Comparison of ENCODE assay signal across 9 mouse cellular contexts in genomic region chr5:122103075-122103474, GRCm38 (mm10). TPM values are rescaled to one million over a fixed set of nuclear protein-coding genes. Genes with fewer than 3 reads are reported as not detected.
A peak's percentile ranks its signal among the peaks of the same experiment; 100 is the strongest.
DNase-seq lines count a peak whose midpoint lies in the region; ATAC-seq lines count a peak whose summit lies in the region.
"Had no signal": no experiment of that assay in that cellular context is flagged by ENCODE, and none has a peak within 500 bp of the region (broad histone marks: within the 10 kb centered on the region; RNA-seq: fewer than 3 reads in every experiment).

No protein-coding gene starts in this region.

- no peak for ATAC-seq in kidney, embryonic 16.5 days (ENCODE audit: low FRiP score, low TSS enrichment)
- ATAC-seq in embryonic facial prominence, embryonic 14.5 days (ENCODE audit: low read depth), result no peak
- no peak for ATAC-seq in limb, embryonic 15.5 days (ENCODE audit: insufficient number of reproducible peaks, low FRiP score, low TSS enrichment, low read depth)
- no peak for ATAC-seq in erythroblast, adult 5-6 weeks (replicated peaks; ENCODE audit: low FRiP score, poor library complexity, severe bottlenecking)
- no peak for ATAC-seq in kidney, embryonic 14.5 days (ENCODE audit: low FRiP score, low TSS enrichment)
- no peak for ATAC-seq in liver, embryonic 12.5 days

- no peaks in the 10 kb centered on the region for H3K9me3 ChIP-seq in kidney, embryonic 16.5 days (ENCODE audit: low read length)
- H3K9me3 ChIP-seq in embryonic facial prominence, embryonic 14.5 days (ENCODE audit: control insufficient read depth, low read length), result no peaks in the 10 kb centered on the region
- no peaks in the 10 kb centered on the region for H3K9me3 ChIP-seq in limb, embryonic 15.5 days
- no peaks in the 10 kb centered on the region for H3K9me3 ChIP-seq in kidney, embryonic 14.5 days (ENCODE audit: control insufficient read depth, low read length)
- H3K9me3 ChIP-seq in liver, embryonic 12.5 days (replicated peaks), result no peaks in the 10 kb centered on the region
- H3K9me3 ChIP-seq: midbrain, embryonic 12.5 days had no signal

- peak overlapping the region; percentile 24; the same call in 1 of the 2 replicates for H3K4me2 ChIP-seq in kidney, embryonic 16.5 days (replicated peaks; ENCODE audit: low read depth, low read length)
- H3K4me2 ChIP-seq in embryonic facial prominence, embryonic 14.5 days (ENCODE audit: low read depth, low read length), result peak overlapping the region; percentile 28; the same call in 1 of the 2 replicates
- H3K4me2 ChIP-seq in limb, embryonic 15.5 days, result 0 out of 2 replicates have a peak overlapping the region, but pooled peaks have one; percentile 17
- H3K4me2 ChIP-seq in kidney, embryonic 14.5 days (replicated peaks; ENCODE audit: low read depth, low read length), result no peak overlapping the region; the same call in 1 of the 2 replicates
- no peak overlapping the region for H3K4me2 ChIP-seq in liver, embryonic 12.5 days
- H3K4me2 ChIP-seq: midbrain, embryonic 12.5 days had no signal

- no peaks in the 10 kb centered on the region for H3K4me1 ChIP-seq in kidney, embryonic 16.5 days (ENCODE audit: insufficient read depth, low read length)
- H3K4me1 ChIP-seq in embryonic facial prominence, embryonic 14.5 days (ENCODE audit: control insufficient read depth, insufficient read depth, low read length), result no peaks in the 10 kb centered on the region
- H3K4me1 ChIP-seq in limb, embryonic 15.5 days, result peaks cover 7% of the 10 kb centered on the region; the same call in 1 of the 2 replicates
- no peaks in the 10 kb centered on the region for H3K4me1 ChIP-seq in kidney, embryonic 14.5 days (ENCODE audit: control insufficient read depth, insufficient read depth, low read length)
- H3K4me1 ChIP-seq in liver, embryonic 12.5 days, result no peaks in the 10 kb centered on the region

- WGBS in kidney, embryonic 16.5 days, result 36% methylated on average over 12 of the region's 12 CpGs
- WGBS in embryonic facial prominence, embryonic 14.5 days, result 40% methylated on average over 12 of the region's 12 CpGs
- WGBS in limb, embryonic 15.5 days, result 31% methylated on average over 12 of the region's 12 CpGs
- WGBS in kidney, embryonic 14.5 days, result 33% methylated on average over 12 of the region's 12 CpGs
- WGBS in liver, embryonic 12.5 days (ENCODE audit: insufficient replicate concordance), result 20% methylated on average over 12 of the region's 12 CpGs

- peaks cover 12% of the 10 kb centered on the region for H3K27me3 ChIP-seq in kidney, embryonic 16.5 days (ENCODE audit: insufficient read depth, low read length)
- no peaks in the 10 kb centered on the region for H3K27me3 ChIP-seq in embryonic facial prominence, embryonic 14.5 days (replicated peaks; ENCODE audit: control insufficient read depth, insufficient read depth, low read length)
- peaks cover 24% of the 10 kb centered on the region; the same call in 1 of the 2 replicates for H3K27me3 ChIP-seq in limb, embryonic 15.5 days
- H3K27me3 ChIP-seq in kidney, embryonic 14.5 days (ENCODE audit: control insufficient read depth, insufficient read depth, low read length), result peaks cover 3% of the 10 kb centered on the region; the same call in 1 of the 2 replicates
- H3K27me3 ChIP-seq in liver, embryonic 12.5 days (replicated peaks), result peaks cover 52% of the 10 kb centered on the region

- DNase-seq in kidney, postnatal 36 days, result no peak
- peak; percentile 41 for DNase-seq in MEL-GATA-1-ER (ENCODE audit: extremely low read depth, low read depth)
- DNase-seq in embryonic facial prominence, embryonic 14.5 days (ENCODE audit: low spot score), result no peak

- no peak overlapping the region for H3K27ac ChIP-seq in kidney, embryonic 16.5 days (ENCODE audit: low read length)
- H3K27ac ChIP-seq in embryonic facial prominence, embryonic 14.5 days (replicated peaks; ENCODE audit: low read depth, low read length), result no peak overlapping the region
- H3K27ac ChIP-seq in limb, embryonic 15.5 days, result no peak overlapping the region
- H3K27ac ChIP-seq in kidney, embryonic 14.5 days (ENCODE audit: low read depth, low read length), result no peak overlapping the region
- no peak overlapping the region for H3K27ac ChIP-seq in liver, embryonic 12.5 days
- H3K27ac ChIP-seq: midbrain, embryonic 12.5 days had no signal

- 0 out of 2 replicates have a peak overlapping the region, but pooled peaks have one; percentile 4 for H3K4me3 ChIP-seq in kidney, embryonic 16.5 days (ENCODE audit: low read length)
- no peak overlapping the region; the same call in 1 of the 2 replicates for H3K4me3 ChIP-seq in embryonic facial prominence, embryonic 14.5 days (ENCODE audit: low read depth, low read length)
- H3K4me3 ChIP-seq in limb, embryonic 15.5 days, result 0 out of 2 replicates have a peak overlapping the region, but pooled peaks have one; percentile 4
- no peak overlapping the region for H3K4me3 ChIP-seq in kidney, embryonic 14.5 days (ENCODE audit: low read length)
- no peak overlapping the region for H3K4me3 ChIP-seq in liver, embryonic 12.5 days
- H3K4me3 ChIP-seq: midbrain, embryonic 12.5 days had no signal

- peak overlapping the region; percentile 5; the same call in 1 of the 2 replicates for H3K9ac ChIP-seq in kidney, embryonic 16.5 days (replicated peaks; ENCODE audit: low read length)
- peak overlapping the region; percentile 22; the same call in 1 of the 2 replicates for H3K9ac ChIP-seq in embryonic facial prominence, embryonic 14.5 days (ENCODE audit: low read depth, low read length)
- H3K9ac ChIP-seq in limb, embryonic 15.5 days, result no peak overlapping the region
- no peak overlapping the region for H3K9ac ChIP-seq in kidney, embryonic 14.5 days (ENCODE audit: low read depth, low read length)
- no peak overlapping the region for H3K9ac ChIP-seq in liver, embryonic 12.5 days
- H3K9ac ChIP-seq: midbrain, embryonic 12.5 days had no signal

- H3K36me3 ChIP-seq in kidney, embryonic 16.5 days (ENCODE audit: insufficient read depth, low read length), result no peaks in the 10 kb centered on the region
- H3K36me3 ChIP-seq in embryonic facial prominence, embryonic 14.5 days (ENCODE audit: control insufficient read depth, insufficient read depth, low read length), result no peaks in the 10 kb centered on the region
- no peaks in the 10 kb centered on the region for H3K36me3 ChIP-seq in limb, embryonic 15.5 days
- H3K36me3 ChIP-seq in kidney, embryonic 14.5 days (ENCODE audit: control insufficient read depth, insufficient read depth, low read length), result no peaks in the 10 kb centered on the region
- no peaks in the 10 kb centered on the region for H3K36me3 ChIP-seq in liver, embryonic 12.5 days
- H3K36me3 ChIP-seq: midbrain, embryonic 12.5 days had no signal

RNA-seq across cellular contexts. Expression of gene Myl2, which starts 2.3 kb away (rescaled TPM):
- polyA plus RNA-seq in kidney, embryonic 16.5 days (2015; fragmentation: Nextera tagmentation; extraction: Ambion mirVana), result 1.7 and 2.3 TPM in 2 replicates
- polyA plus RNA-seq in embryonic facial prominence, embryonic 14.5 days (2014; fragmentation: Nextera tagmentation; extraction: Ambion mirVana), result 37.4 and 56.5 TPM in 2 replicates
- 6.5 and 27.8 TPM in 2 replicates for polyA plus RNA-seq in limb, embryonic 15.5 days (2015; fragmentation: Nextera tagmentation; extraction: Ambion mirVana)
- total RNA-seq in erythroblast, adult 5-6 weeks (2015; ENCODE audit: low replicate concordance), result not detected in 2 replicates
- total RNA-seq in erythroblast, adult 5-6 weeks (2017; ENCODE audit: low replicate concordance), result 1.1 TPM in 1 of 2 replicates, not detected in the other
- polyA plus RNA-seq in kidney, embryonic 14.5 days (2014; fragmentation: Nextera tagmentation; extraction: Ambion mirVana), result 1.6 TPM in 1 of 2 replicates, not detected in the other
- 0.35 and 2.5 TPM in 2 replicates for polyA plus RNA-seq in liver, embryonic 12.5 days (2016; fragmentation: Nextera tagmentation; extraction: Ambion mirVana)

RNA-seq across cellular contexts. Expression of gene Ccdc63, which starts 37.5 kb away (rescaled TPM):
- 0.15 TPM in 1 of 2 replicates, not detected in the other for polyA plus RNA-seq in kidney, embryonic 16.5 days (2015; fragmentation: Nextera tagmentation; extraction: Ambion mirVana)
- 0.43 TPM in 1 of 2 replicates, not detected in the other for polyA plus RNA-seq in embryonic facial prominence, embryonic 14.5 days (2014; fragmentation: Nextera tagmentation; extraction: Ambion mirVana)
- polyA plus RNA-seq in limb, embryonic 15.5 days (2015; fragmentation: Nextera tagmentation; extraction: Ambion mirVana), result 0.09 and 0.11 TPM in 2 replicates
- not detected in 2 replicates for total RNA-seq in erythroblast, adult 5-6 weeks (2015; ENCODE audit: low replicate concordance)
- 4.0 TPM in 1 of 2 replicates, not detected in the other for total RNA-seq in erythroblast, adult 5-6 weeks (2017; ENCODE audit: low replicate concordance)
- 0.31 and 0.36 TPM in 2 replicates for polyA plus RNA-seq in kidney, embryonic 14.5 days (2014; fragmentation: Nextera tagmentation; extraction: Ambion mirVana)
- polyA plus RNA-seq in liver, embryonic 12.5 days (2016; fragmentation: Nextera tagmentation; extraction: Ambion mirVana), result not detected in 2 replicates
- polyA plus RNA-seq: midbrain, embryonic 12.5 days had no signal

RNA-seq across cellular contexts. Expression of gene Cux2, which starts 53.2 kb away (rescaled TPM):
- polyA plus RNA-seq in kidney, embryonic 16.5 days (2015; fragmentation: Nextera tagmentation; extraction: Ambion mirVana), result 9.0 and 9.9 TPM in 2 replicates
- 2.8 and 3.0 TPM in 2 replicates for polyA plus RNA-seq in embryonic facial prominence, embryonic 14.5 days (2014; fragmentation: Nextera tagmentation; extraction: Ambion mirVana)
- 2.0 and 2.5 TPM in 2 replicates for polyA plus RNA-seq in limb, embryonic 15.5 days (2015; fragmentation: Nextera tagmentation; extraction: Ambion mirVana)
- total RNA-seq in erythroblast, adult 5-6 weeks (2015; ENCODE audit: low replicate concordance), result not detected in 2 replicates
- 0.17 TPM in 1 of 2 replicates, not detected in the other for total RNA-seq in erythroblast, adult 5-6 weeks (2017; ENCODE audit: low replicate concordance)
- polyA plus RNA-seq in kidney, embryonic 14.5 days (2014; fragmentation: Nextera tagmentation; extraction: Ambion mirVana), result 12.9 and 15.1 TPM in 2 replicates
- 2.5 and 2.7 TPM in 2 replicates for polyA plus RNA-seq in liver, embryonic 12.5 days (2016; fragmentation: Nextera tagmentation; extraction: Ambion mirVana)

RNA-seq across cellular contexts. Expression of gene Ppp1cc, which starts 55.0 kb away (rescaled TPM):
- polyA plus RNA-seq in kidney, embryonic 16.5 days (2015; fragmentation: Nextera tagmentation; extraction: Ambion mirVana), result 269 and 277 TPM in 2 replicates
- 222 and 231 TPM in 2 replicates for polyA plus RNA-seq in embryonic facial prominence, embryonic 14.5 days (2014; fragmentation: Nextera tagmentation; extraction: Ambion mirVana)
- 185 and 206 TPM in 2 replicates for polyA plus RNA-seq in limb, embryonic 15.5 days (2015; fragmentation: Nextera tagmentation; extraction: Ambion mirVana)
- total RNA-seq in erythroblast, adult 5-6 weeks (2015; ENCODE audit: low replicate concordance), result 141 and 170 TPM in 2 replicates
- 94.2 and 102 TPM in 2 replicates for total RNA-seq in erythroblast, adult 5-6 weeks (2017; ENCODE audit: low replicate concordance)
- polyA plus RNA-seq in kidney, embryonic 14.5 days (2014; fragmentation: Nextera tagmentation; extraction: Ambion mirVana), result 281 and 296 TPM in 2 replicates
- polyA plus RNA-seq in liver, embryonic 12.5 days (2016; fragmentation: Nextera tagmentation; extraction: Ambion mirVana), result 228 and 229 TPM in 2 replicates

Comparison
In these comparisons a context has a peak if more than half of its experiments do, and no peak if none do; other contexts are left out.
1. H3K4me2 ChIP-seq: peak in kidney, embryonic 16.5 days (single experiment), embryonic facial prominence, embryonic 14.5 days (single experiment) and limb, embryonic 15.5 days (single experiment); none in kidney, embryonic 14.5 days (single experiment) and liver, embryonic 12.5 days (single experiment).
2. H3K4me3 ChIP-seq: peak in kidney, embryonic 16.5 days (single experiment) and limb, embryonic 15.5 days (single experiment); none in embryonic facial prominence, embryonic 14.5 days (single experiment), kidney, embryonic 14.5 days (single experiment) and liver, embryonic 12.5 days (single experiment).
3. H3K9ac ChIP-seq: peak in kidney, embryonic 16.5 days (single experiment) and embryonic facial prominence, embryonic 14.5 days (single experiment); none in limb, embryonic 15.5 days (single experiment), kidney, embryonic 14.5 days (single experiment) and liver, embryonic 12.5 days (single experiment).